Mouse (Mus musculus): ENCODE measurements at regions not wholly inside any gene's neighbourhood (a gene's known extent, or its start where the extent isn't known, plus 50 kb on each side); places are given as distances from the start of the nearest gene placed in this dataset.

DNA sequence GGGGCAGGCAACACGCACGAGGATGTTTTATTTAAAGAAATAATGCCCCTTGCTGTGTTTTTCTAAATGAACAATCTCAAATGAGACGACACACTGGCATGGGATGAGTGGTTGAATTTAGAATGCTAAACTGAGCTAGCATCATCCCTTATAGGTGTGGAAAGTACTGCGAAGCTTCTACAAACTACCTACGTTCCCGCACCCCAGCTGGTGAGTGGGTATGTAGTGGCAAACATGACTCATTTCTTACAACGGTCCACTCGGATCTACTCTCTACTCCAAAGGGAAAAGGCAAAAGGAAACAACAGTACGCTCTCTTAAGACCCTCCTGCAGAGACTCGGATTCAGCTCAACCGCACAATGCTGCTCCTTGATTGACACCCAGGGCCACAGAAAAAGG is 167.2 kb downstream of the Dad1 start:
- no peak for TF ChIP-seq GATA4 (IDR thresholded peaks at IDR 0.05; ENCODE audit: insufficient replicate concordance, low read length)

DNA sequence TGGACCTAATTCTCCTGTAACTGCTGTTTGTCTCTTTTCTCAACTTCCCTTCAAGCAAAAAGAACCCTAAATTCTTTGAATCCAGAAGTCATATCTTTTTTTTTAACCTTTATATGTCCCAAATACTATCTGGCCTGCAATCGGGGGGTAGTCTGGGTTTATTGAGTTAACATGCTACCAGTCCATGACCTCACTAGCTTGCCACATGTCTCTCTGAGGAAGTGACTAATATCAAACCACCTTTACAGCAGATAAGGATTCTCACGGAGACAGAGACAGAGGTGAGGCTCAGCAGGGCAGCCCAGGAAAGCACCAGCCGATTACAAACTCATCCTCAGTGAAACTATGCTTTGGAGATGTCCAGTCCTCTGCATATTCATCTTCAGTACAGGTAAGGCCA is 179.2 kb downstream of the Dad1 start:
- TF ChIP-seq GATA4 (IDR thresholded peaks at IDR 0.05; ENCODE audit: insufficient replicate concordance, low read length) = no peak

DNA sequence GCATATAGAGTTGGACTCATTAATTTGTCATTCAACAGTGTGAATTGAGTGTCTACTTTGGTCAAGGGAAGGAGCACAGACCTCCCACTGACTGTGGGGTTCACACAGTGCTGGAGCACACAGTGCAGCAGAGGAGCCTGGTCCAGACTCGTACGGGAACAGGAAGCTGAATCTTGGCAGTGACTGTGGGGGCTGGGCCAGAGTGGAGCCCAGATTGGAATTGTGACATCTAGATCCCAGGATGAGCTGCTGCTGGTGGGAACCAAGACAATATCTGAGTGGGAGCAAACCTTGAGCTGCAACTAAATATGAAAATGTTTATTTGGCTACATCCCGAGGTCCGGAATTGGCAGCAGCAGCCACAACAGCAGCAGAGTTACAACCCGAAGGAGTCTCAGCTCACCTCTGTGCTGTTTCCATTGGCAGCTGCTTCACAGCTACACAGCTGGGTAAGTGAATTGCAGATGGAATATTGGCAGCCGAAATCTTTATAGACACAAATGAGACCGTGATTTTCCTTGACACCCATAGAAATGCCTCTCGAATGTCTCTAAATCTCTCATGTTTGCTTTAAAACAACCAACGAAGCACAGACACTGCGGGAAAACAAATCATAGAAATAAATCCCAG is 181.5 kb downstream of the Dad1 start:
- TF ChIP-seq GATA4 (IDR thresholded peaks at IDR 0.05; ENCODE audit: insufficient replicate concordance, low read length) = no peak

DNA sequence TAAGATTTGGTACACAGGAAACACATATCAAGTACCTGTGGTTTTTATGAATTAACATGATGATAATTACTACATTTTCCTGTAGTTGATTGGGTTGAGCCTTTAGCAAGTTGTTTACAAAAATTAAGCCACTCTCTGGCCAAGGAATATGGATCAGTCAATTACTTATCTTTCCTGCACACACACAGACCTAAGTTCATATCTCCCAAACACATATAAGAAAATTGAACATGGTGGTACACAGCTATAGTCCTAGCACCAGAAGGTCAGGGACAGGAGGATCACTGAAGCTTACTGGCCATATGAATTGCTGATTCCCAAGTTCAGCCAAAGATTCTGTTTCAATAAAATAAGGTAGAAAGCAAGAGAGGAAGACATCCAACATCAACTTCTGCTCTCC is 183.7 kb downstream of the Dad1 start:
- no peak for TF ChIP-seq GATA4 (IDR thresholded peaks at IDR 0.05; ENCODE audit: insufficient replicate concordance, low read length)

DNA sequence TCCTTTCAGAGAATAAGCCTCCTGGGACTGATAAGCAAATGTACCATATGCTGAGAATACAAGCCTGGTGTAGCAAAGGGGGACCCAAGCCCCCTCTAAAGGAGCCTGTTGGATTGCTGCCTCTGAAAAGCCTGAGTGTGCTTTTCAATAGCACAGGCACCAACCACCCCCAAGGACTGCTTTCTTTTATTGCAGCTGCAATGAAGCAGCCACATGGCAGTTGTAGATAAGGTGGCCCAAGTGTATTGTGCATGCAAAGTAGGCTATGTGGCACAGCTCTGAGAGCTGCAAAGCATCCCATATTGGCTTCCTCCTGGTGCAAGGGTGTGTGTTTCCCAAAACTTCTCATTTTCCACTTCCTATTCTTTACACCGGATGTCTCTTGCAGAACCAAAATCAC is 185.2 kb downstream of the Dad1 start:
- TF ChIP-seq GATA4 (IDR thresholded peaks at IDR 0.05; ENCODE audit: insufficient replicate concordance, low read length) = no peak

DNA sequence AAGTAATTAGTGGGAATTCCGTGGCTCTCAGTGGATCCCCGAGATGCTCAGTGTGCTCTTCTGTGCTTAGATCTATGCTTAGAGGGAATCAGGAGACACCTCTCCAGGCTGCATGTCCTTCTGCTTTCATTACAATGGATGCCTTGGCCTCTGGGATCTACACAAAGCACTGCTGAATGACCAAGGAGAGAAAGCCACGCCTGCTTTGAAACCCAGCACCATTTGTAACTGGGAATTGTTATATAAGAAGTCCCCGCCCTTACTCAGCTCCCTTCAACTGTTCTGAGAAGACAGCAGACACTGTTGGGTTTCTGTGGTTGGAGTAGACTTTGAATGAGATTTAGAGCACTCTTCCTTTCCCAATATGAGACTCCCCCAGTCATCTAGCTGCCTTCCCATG is 188.4 kb downstream of the Dad1 start:
- TF ChIP-seq GATA4 (IDR thresholded peaks at IDR 0.05; ENCODE audit: insufficient replicate concordance, low read length) = no peak

DNA sequence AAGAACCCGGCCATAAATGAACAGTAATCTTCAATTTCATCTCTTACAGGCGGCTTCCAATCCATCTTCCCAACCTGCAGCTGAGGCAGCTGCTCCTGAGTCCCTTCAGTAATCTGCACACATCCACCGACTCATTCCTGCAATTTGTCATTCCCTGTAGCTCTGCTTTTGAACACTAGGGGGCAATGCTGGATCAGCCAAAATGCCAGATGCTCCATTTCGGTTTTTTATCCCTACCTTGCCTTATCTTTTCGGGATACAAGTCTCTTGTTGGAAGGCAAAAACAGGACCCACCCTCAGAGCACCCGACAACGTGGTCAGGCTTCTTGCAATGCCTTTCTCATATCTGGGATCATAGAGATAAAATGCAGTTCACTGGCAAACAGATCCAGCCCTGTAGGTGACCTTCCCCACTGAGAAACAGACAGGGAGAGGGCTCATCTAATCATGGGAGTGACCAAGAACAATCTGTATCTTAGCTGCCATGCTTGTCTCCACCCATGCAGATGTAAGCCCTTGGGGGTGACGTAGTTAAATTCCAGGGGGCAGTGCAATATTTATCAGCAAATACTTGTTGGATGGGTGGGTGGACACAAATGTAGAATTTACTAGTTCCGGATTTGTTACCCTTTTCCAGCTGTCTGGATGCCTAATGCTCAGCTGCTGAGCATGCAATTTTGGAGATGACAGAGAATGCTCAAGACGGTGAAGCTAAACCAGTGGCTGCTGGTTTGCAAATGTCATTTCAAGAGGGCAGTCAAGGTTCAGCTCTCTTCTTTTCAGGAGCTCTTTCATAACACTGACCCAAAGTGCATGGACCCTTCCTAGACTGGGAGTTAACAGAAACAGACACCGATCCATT is 189.1 kb downstream of the Dad1 start:
- no peak; the same call in 1 of the 2 replicates for TF ChIP-seq GATA4 (IDR thresholded peaks at IDR 0.05; ENCODE audit: insufficient replicate concordance, low read length)

DNA sequence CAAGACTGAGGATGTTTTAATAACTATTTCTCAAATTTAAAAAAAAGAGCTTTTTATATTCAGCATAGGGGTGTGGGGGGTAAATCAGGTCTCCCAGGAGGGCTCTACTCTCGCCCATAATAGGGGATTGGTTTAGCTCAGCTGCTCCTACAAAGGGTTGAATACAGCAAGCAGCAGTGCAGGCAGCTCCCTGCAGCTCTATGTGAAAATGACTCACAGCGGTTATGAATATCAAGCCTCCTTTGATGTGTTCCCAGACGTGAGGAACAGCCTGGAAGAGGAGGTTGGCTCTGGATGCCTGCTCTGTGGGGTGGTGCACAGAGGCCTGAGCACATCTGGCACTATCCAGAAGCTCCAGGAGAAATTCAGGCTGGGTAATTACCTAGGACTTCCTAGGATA is 192.3 kb downstream of the Dad1 start:
- no peak for TF ChIP-seq GATA4 (IDR thresholded peaks at IDR 0.05; ENCODE audit: insufficient replicate concordance, low read length)

DNA sequence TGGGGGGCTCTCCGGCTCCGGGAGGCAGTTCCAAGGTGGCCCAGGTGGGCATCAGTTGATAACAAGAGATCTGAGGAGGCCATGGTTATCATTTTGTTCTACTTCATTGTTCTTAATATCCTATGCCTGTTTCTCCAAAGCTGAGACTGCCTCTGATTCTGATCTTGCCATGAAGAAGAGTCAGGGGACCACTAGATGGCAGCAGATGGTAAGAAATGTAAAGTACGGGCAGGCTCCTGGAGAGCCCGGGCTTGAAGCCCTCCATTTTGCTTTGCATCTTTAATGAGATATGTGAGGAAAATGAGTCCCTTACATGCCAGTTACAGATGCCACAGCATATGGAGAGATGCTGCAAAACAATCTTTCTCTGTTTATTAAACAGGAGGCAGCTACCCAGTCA is 194.1 kb downstream of the Dad1 start:
- no peak for TF ChIP-seq GATA4 (IDR thresholded peaks at IDR 0.05; ENCODE audit: insufficient replicate concordance, low read length)

DNA sequence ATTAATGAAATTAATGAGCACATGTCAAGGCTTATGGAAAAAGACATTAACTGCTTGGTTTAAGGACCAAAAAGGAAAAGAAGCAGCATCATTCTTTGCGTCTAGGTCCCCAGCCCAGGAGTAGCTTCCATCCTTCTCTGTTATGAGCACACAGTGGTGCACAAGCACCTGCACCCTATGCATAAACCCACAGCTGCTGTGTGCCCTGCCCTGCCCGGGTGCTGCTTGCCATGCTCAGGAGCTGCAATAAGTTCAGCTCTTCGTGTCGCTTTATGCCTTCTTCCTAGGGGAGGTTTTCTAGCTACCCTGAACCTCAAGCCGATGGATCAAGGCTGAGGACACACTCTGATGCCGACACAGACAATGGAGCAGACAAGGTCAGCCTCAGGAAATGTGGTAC is 194.8 kb downstream of the Dad1 start:
- no peak for TF ChIP-seq GATA4 (IDR thresholded peaks at IDR 0.05; ENCODE audit: insufficient replicate concordance, low read length)

DNA sequence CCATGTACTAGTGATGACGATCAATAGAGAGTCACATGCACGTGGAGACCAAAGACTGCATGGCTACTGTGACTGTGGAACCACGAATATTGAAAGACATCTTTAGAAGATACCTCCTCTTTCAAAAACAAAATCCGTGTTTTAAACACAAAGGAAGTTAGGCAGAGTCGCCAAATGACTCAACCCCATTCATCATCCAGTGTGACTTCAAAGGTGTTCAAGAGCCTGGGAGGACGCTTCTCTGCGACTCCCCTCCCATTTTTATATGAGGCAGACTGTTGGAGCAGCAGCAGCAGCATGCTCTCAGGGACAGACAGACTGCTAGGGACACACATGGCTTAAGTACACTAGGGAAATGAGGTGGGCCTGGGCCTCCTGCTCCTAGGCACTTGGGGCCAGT is 197.2 kb downstream of the Dad1 start:
- TF ChIP-seq GATA4 (IDR thresholded peaks at IDR 0.05; ENCODE audit: insufficient replicate concordance, low read length) = no peak

DNA sequence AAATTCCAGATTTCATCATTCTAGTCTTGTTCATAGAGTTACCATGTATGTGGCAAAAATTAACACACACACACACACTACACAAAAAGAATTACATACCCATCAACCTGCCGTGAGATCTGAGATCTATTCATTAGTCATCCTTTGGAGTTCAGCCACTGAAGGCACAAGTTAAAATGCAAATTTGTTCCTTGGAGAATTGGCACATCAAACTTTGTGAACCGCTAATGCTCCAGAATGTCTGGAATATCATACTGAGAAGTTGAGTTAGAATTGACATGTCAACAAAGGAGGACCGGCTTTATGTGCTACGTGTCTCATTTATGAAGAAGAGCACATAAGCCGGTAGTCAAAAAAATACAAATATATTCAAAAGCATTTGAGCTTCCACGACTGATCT is 198.5 kb downstream of the Dad1 start:
- no peak for TF ChIP-seq GATA4 (IDR thresholded peaks at IDR 0.05; ENCODE audit: insufficient replicate concordance, low read length)

DNA sequence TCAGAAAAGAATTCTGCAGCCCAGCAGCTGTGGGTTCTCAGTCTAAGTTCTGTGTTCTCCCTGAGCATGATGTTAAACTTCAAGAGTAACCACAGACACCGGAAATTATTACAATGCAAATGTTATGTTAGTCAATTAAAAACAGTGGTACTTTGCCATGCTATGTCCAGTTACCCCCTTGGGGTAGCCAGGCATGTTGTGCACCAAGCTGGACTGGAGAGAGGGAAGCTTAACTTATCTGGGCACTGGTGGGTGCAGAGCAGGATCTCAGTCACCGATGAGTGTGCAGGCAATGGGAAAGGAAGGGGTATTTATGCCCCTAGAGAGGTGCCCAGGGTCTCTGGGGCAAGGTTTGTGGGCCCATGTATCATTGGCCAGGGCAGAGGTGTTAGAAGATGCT is 211.6 kb downstream of the Dad1 start:
- no peak for TF ChIP-seq GATA4 (IDR thresholded peaks at IDR 0.05; ENCODE audit: insufficient replicate concordance, low read length)

DNA sequence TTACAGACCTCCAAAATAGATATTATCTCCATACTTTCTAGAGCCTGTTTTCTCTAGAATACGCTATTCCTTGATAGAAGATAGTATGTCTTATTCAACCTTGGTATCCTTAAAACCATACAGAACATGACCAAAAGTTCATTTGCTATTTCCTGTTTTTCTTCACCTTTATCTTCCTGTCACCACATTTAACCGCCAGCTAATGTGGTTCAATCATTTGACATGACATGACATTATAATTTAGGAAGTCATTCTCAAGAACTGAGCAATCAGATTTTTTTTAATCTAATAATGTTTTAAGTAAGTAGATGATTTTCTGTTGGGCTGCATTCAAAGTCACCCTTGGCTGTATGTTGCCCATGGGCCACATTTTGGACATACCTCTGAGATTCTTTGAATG is 213.3 kb downstream of the Dad1 start:
- TF ChIP-seq GATA4 (IDR thresholded peaks at IDR 0.05; ENCODE audit: insufficient replicate concordance, low read length) = no peak

DNA sequence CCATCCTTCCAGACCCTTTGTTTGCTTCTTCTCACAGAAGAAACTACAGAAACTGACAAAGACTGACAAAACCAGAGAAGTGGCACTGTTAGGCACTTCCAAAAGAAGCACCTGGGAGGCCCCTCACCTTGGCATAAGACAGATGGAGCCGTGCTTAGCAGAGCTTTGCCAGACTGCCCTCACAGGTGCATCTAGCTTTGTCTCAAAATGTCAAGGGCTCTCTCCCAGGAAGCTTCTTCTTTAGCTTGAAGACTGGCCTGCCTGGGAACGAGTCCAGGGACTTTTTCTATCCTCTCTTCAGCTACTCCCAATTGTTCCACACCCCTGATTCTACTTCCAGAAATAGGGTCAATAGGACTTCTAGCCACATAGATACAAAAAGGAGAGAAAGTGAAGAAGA is 219.4 kb downstream of the Dad1 start:
- TF ChIP-seq GATA4 (IDR thresholded peaks at IDR 0.05; ENCODE audit: insufficient replicate concordance, low read length) = no peak

DNA sequence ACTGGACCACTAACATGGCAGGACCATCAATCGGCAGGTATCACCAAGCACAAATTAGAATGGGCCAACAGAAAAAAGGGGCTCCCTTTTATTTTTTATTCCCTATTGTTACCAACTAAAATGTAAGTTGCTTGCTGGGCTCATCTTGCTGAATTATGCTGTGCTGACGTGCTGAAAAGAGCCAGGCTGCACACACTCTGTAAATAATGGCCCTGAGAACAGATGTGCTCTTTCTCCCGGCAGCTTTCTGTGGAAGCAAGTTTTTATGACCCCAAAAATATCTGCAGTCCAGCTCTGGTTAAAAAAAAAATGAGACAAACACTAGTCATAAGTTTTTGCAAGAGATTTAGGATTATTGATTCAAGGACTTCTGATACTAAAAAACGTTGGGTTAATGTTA is 230.4 kb downstream of the Dad1 start:
- no peak for TF ChIP-seq GATA4 (IDR thresholded peaks at IDR 0.05; ENCODE audit: insufficient replicate concordance, low read length)

DNA sequence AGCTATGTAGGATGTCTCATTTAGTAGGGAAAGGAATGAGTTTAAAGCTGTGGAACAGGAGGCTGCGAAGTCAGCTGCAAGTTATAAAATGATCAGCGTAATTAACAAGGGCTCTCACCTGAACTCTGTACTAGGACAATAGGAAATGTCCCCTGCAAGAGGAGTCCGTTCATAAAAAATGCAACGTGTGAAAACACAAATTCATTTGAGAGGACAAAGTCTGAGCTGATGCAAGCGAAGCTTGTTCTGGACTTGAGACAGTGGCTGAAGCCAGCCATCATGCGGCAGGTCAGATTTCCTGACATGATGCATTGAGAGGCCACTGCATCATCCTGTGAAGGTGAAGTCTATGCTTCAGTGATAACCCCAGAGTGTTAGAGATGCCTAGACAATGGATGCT is 232.5 kb downstream of the Dad1 start:
- TF ChIP-seq GATA4 (IDR thresholded peaks at IDR 0.05; ENCODE audit: insufficient replicate concordance, low read length) = no peak
